Mouse (Mus musculus) embryonic facial prominence, embryonic 11.5 days (tissue): ENCODE results near the gene Abcc8. TPM values are rescaled to one million over a fixed set of nuclear protein-coding genes. Genes with fewer than 3 reads are reported as not detected.

ENCODE experiments used
- ATAC-seq: fragments of 200-750 bp; cut with Nextera tagmentation; replicated peaks from 2 replicates; pipeline ENCODE4 v1.8.0; 2017; ENCODE audit warnings: low read depth; ENCODE audit not compliant: insufficient number of reproducible peaks, low FRiP score, low TSS enrichment
- DNase-seq: peaks from one replicate; pipeline ENCODE4 v3.0.0-alpha.2; 2015; ENCODE audit warnings: low spot score
- H3K27ac ChIP-seq: fragments of 300-500 bp; sonication (generic); replicated peaks from 2 replicates; pipeline ENCODE4 v1.5.1; 2014; ENCODE audit warnings: mild to moderate bottlenecking, low read depth, low read length, control low read depth
- H3K27me3 ChIP-seq: fragments of 300-500 bp; sonication (generic); 2 replicates; pipeline ENCODE4 v1.6.1; 2014; ENCODE audit warnings: mild to moderate bottlenecking, low read length, moderate library complexity, mixed read lengths; ENCODE audit not compliant: control insufficient read depth, insufficient read depth
- H3K36me3 ChIP-seq: fragments of 300-500 bp; sonication (generic); replicated peaks from 2 replicates; pipeline ENCODE4 v1.6.1; 2014; ENCODE audit warnings: low read depth, mild to moderate bottlenecking, low read length, moderate library complexity, mixed read lengths; ENCODE audit not compliant: control insufficient read depth, insufficient read depth
- H3K4me1 ChIP-seq: fragments of 300-500 bp; sonication (generic); 2 replicates; pipeline ENCODE4 v1.6.1; 2014; ENCODE audit warnings: low read length, mixed read lengths; ENCODE audit not compliant: control insufficient read depth, insufficient read depth
- H3K4me2 ChIP-seq: fragments of 300-500 bp; sonication (generic); 2 replicates; pipeline ENCODE4 v1.6.1; 2014; ENCODE audit warnings: low read depth, mild to moderate bottlenecking, control low read depth, low read length, moderate library complexity
- H3K4me3 ChIP-seq: fragments of 300-500 bp; sonication (generic); 2 replicates; pipeline ENCODE4 v1.5.1; 2014; ENCODE audit warnings: low read depth, low read length, control low read depth
- H3K9ac ChIP-seq: fragments of 300-500 bp; sonication (generic); replicated peaks from 2 replicates; pipeline ENCODE4 v1.6.1; 2014; ENCODE audit warnings: mild to moderate bottlenecking, control low read depth, low read length
- H3K9me3 ChIP-seq: fragments of 300-500 bp; sonication (generic); replicated peaks from 2 replicates; pipeline ENCODE4 v1.6.1; 2016; ENCODE audit warnings: mild to moderate bottlenecking, low read length, inconsistent platforms, mixed read lengths; ENCODE audit not compliant: control insufficient read depth
- WGBS: fragments of 180-500 bp; shearing (Covaris S2); extraction: QIAGEN DNeasy Blood & Tissue Kit; methylation state at CpG from one replicate; pipeline ENCODE4 v1.1.7; 2014; 5-methylcytosine and 5-hydroxymethylcytosine counted together
- polyA plus RNA-seq: library from polyadenylated mRNA; unstranded; fragments of >200 nt; fragmentation: Nextera tagmentation; extraction: Ambion mirVana; gene quantifications from 2 replicates; pipeline ENCODE4 v1.2.1, GENCODE M21; 2014

Abcc8 gene
- polyA plus RNA-seq, 1 experiment from 2014 or later: 0.20 TPM

DNA sequence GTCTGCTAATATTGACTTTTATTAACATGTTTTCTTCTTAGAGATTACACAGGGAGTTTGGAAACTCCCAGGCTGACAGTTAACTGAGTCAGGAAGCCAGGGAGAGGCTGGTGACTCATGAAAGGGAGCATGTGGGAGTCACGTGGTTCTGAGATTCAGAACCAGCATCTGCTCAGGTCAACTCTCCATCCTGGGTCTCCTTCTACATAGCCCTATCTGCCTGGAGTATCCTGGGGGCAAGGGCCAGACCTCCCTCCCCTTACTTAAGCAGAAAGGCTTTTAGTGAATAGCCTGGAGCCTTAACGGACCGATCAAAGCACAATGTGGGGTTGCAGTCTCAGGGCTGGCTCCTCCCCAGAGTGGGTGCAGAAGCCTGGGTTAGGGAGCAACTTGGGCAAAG, 48.6 kb downstream of the Abcc8 start:
- DNase-seq: no peak
- Histone ChIP-seq H3K27me3 (no peaks in the 10 kb centered on the region), H3K9ac (no peak overlapping the region), H3K27ac (no peak overlapping the region), H3K9me3 (no peaks in the 10 kb centered on the region), H3K36me3 (no peaks in the 10 kb centered on the region), H3K4me1 (no peaks in the 10 kb centered on the region; the same call in 1 of the 2 replicates), H3K4me2 (no peak overlapping the region), H3K4me3 (no peak overlapping the region)
- 29% methylated on average over 3 of the region's 3 CpGs for WGBS
- no peak for ATAC-seq

DNA sequence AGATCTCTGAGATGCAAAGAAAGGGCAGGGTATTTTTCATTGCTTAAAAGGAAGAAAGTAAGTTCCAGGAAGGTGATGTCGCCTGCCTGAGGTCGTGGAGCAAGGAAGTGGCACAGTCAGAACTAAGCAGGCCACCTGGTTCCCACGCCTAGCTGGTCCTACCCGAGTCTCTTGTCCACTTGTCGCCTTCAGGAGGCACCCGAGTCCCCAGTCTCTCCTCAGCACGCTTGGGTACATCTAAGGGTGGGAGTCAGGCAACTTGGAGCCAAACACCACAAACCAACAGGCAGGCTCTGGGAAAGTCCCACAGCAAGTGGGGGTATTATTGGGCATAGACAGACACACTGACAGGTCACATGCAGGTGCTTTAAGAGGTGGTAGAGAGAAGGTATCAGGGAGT, 49.1 kb downstream of the Abcc8 start:
- Histone ChIP-seq H3K36me3 (no peaks in the 10 kb centered on the region), H3K27ac (no peak overlapping the region), H3K4me1 (no peaks in the 10 kb centered on the region; the same call in 1 of the 2 replicates), H3K9me3 (no peaks in the 10 kb centered on the region), H3K27me3 (no peaks in the 10 kb centered on the region), H3K4me3 (no peak overlapping the region), H3K4me2 (no peak overlapping the region), H3K9ac (no peak overlapping the region)
- WGBS: 68% methylated on average over 7 of the region's 7 CpGs
- ATAC-seq: no peak
- no peak for DNase-seq

DNA sequence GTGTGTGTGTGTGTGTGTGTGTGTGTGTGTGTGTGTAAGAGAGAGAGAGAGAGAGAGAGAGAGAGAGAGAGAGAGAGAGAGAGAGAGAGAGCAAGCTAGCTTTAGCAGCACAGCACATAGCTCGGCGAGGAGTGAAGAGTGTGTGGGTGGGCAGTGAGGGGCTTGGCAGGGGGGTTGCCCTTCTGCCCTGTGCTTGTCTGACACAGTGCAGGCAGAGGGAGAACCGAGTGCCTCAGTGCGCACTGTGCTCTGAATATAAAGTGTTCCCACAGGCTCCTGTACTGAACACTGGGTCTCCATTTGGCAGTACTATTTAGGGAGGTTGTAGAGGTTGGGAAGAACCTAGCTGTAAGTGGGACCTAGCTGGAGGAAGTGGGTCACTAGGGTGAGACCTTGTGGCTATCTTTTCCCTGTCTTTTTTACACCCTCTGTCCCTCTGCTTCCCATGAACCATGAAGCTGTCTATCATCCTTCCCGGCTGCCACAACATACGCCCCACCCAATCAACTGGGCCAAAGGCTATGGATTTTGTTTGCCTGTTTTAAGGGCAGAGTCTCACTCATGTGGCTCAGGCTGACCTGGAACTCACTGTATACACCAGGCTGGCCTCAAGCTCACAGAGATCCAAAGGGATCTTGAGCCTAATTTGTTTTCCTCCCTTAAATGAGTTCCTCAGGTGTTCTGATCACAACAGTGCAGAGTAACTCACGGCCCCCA, 50.2 kb downstream of the Abcc8 start:
- H3K9me3 ChIP-seq: no peaks in the 10 kb centered on the region
- WGBS: 46% methylated on average over 7 of the region's 7 CpGs
- ATAC-seq (no peak), DNase-seq (no peak)
- no peaks in the 10 kb centered on the region; the same call in 1 of the 2 replicates for H3K4me1 ChIP-seq
- no peak overlapping the region for H3K27ac ChIP-seq
- no peak overlapping the region for H3K4me2 ChIP-seq
- no peaks in the 10 kb centered on the region for H3K36me3 ChIP-seq
- H3K9ac ChIP-seq: no peak overlapping the region
- H3K27me3 ChIP-seq: no peaks in the 10 kb centered on the region
- no peak overlapping the region for H3K4me3 ChIP-seq

DNA sequence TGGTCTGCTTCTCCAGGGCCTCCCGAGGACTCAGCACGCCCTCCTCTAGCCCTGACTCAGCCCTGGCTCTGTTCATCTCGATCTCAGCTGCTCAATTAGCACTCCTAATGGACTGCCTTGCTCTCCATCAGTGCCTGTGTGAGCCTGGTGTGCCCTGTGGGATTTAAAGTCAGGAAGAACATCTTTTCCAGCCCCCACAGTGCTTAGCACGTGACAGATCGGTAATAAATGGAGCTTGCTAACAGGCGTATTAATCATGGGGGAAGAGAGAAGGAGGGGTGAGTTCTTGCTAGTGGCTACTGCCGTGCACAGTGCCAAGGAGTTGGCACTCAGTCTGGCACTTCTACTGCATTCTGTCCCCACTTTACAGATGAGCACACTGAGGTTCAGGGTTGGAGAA, 51.6 kb downstream of the Abcc8 start:
- no peak for DNase-seq
- WGBS: 70% methylated on average over 7 of the region's 7 CpGs
- Histone ChIP-seq H3K4me2 (no peak overlapping the region), H3K9ac (no peak overlapping the region), H3K9me3 (no peaks in the 10 kb centered on the region), H3K4me3 (no peak overlapping the region), H3K27ac (no peak overlapping the region), H3K27me3 (no peaks in the 10 kb centered on the region), H3K4me1 (no peaks in the 10 kb centered on the region; the same call in 1 of the 2 replicates), H3K36me3 (no peaks in the 10 kb centered on the region)
- no peak; the same call in 1 of the 2 replicates for ATAC-seq

DNA sequence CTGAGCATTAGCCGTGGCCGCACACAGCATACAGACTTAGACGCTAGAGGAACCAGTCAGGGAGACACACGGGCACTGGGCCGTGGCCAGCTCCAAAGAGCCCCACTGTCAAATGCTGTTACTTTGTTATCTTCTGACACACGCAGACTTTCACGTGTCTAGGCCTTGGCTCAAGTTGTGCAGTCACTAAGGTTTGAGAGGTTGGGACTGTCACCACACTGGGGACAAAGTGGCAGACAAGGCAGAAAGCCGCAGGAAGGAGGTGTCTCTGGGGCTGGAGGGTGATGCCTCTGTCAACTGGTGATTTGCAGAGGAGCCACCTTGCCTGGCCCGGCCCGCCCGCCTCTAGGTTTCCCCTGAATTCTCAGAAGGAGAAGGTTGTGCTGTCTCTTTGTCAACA, 54.5 kb downstream of the Abcc8 start:
- Histone ChIP-seq H3K27me3 (no peaks in the 10 kb centered on the region), H3K9ac (no peak overlapping the region), H3K4me2 (no peak overlapping the region), H3K4me1 (no peaks in the 10 kb centered on the region; the same call in 1 of the 2 replicates), H3K4me3 (no peak overlapping the region), H3K36me3 (no peaks in the 10 kb centered on the region), H3K27ac (no peak overlapping the region), H3K9me3 (no peaks in the 10 kb centered on the region)
- WGBS: 84% methylated on average over 11 of the region's 11 CpGs
- ATAC-seq: no peak
- DNase-seq: no peak

DNA sequence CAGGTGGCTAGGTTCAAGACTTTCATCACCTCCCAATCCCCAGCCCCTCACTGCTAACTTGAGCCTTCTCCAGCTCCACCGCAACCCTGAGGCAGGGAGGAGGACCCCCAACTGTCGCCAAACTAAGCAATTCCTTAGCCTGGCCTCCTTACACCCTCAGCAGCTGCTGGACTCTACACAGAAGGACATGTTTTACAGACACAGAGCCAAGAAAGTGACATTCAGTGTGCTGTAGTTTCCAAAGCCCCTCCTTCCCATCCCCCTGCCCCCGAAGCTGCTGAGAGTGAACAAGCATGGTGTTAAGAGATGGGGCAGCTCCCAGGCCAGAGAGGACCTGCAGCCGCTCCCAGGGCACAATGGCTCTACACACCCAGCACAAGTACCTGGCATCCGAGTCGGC, 55.4 kb downstream of the Abcc8 start:
- no peaks in the 10 kb centered on the region for H3K27me3 ChIP-seq

DNA sequence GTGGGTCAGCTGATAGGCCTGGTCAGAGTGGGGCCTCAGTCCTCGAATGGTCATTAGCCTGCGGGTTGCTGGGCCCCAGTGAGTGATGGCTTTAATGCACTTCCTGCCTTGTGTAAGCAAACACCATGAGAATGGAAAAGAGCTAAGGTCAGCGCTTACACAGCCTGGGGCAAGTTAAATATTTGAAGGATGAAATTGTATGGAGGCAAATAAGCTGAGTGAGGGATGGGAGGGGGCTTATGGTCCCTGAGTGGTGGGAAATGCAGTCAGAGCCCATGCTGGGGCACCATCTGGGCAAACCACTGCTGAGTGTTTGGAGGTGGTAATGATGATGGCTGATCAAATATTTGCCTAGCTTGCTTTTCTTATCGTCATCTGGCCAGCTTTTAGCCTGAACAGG, 56.9 kb downstream of the Abcc8 start:
- H3K4me1 ChIP-seq: no peaks in the 10 kb centered on the region
- H3K4me3 ChIP-seq: no peak overlapping the region
- WGBS: 36% methylated on average over 4 of the region's 4 CpGs
- H3K4me2 ChIP-seq: no peak overlapping the region
- H3K9me3 ChIP-seq: no peaks in the 10 kb centered on the region
- H3K36me3 ChIP-seq: no peaks in the 10 kb centered on the region
- ATAC-seq: 0 out of 2 replicates have a peak, but pooled peaks have one; percentile 29
- H3K9ac ChIP-seq: no peak overlapping the region
- no peak overlapping the region for H3K27ac ChIP-seq
- DNase-seq: peak; percentile 9
- no peaks in the 10 kb centered on the region for H3K27me3 ChIP-seq

More for the DNA sequence above, 55.4 kb downstream of the Abcc8 start:
- Histone ChIP-seq H3K36me3 (no peaks in the 10 kb centered on the region), H3K4me3 (no peak overlapping the region), H3K9ac (no peak overlapping the region), H3K4me2 (no peak overlapping the region), H3K4me1 (no peaks in the 10 kb centered on the region; the same call in 1 of the 2 replicates), H3K27ac (no peak overlapping the region), H3K9me3 (no peaks in the 10 kb centered on the region)
- DNase-seq (no peak), ATAC-seq (no peak)
- 74% methylated on average over 6 of the region's 6 CpGs for whole genome bisulfite sequencing

DNA sequence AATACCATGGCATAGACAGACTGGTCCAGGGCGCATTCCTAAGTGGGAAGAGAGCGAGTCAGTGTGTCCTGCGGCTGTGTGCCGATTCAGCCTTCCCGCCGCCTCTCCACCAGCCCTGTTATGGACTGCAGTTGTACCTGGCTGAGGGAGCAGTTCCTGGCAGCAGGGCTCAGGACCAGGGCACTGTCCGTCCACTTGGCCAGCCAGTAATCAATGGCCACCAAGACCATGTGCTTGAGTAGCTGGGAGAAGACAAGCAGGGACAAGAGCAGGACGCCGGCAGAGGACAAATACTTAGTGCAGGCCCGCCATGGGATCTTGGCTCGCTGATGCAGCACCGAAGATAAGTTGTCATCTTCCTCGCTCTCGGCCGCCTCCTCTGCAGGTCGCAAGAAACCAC, 62.8 kb downstream of the Abcc8 start:
- Histone ChIP-seq H3K36me3 (no peaks in the 10 kb centered on the region), H3K4me2 (no peak overlapping the region), H3K4me1 (no peaks in the 10 kb centered on the region), H3K27me3 (no peaks in the 10 kb centered on the region), H3K9me3 (no peaks in the 10 kb centered on the region), H3K4me3 (no peak overlapping the region), H3K27ac (no peak overlapping the region), H3K9ac (no peak overlapping the region)
- DNase-seq (no peak), ATAC-seq (no peak)
- WGBS: 91% methylated on average over 16 of the region's 16 CpGs
